Mouse (Mus musculus) embryonic fibroblast, embryonic 13.5 days (primary cell): ENCODE measurements around the gene Nup93.

Experiments
- CTCF ChIP-seq: IDR thresholded peaks from 2 replicates; pipeline ENCODE4 v1.5.1; 2011; ENCODE audit warnings: mild to moderate bottlenecking, control low read depth, low read length, moderate library complexity, borderline replicate concordance; ENCODE audit not compliant: insufficient read depth
- POLR2A ChIP-seq: IDR thresholded peaks from 2 replicates; pipeline ENCODE4 v1.6.1; 2011; ENCODE audit warnings: low read depth, mild to moderate bottlenecking, control low read depth, low read length, moderate library complexity

GRCm38 (mm10) chr8:94306989-94307513 is 92.7 kb downstream of the Nup93 start:
- TF ChIP-seq POLR2A = no peak
- TF ChIP-seq CTCF = no peak
